Mouse (Mus musculus) liver, adult 2 months (tissue): ENCODE results near the gene Klhl23.

ENCODE experiments used
- CTCF ChIP-seq: fragments of 200-500 bp; IDR thresholded peaks from 2 replicates; pipeline ENCODE4 v1.5.1; 2011; ENCODE audit warnings: low read depth, low read length, control low read depth
- POLR2A ChIP-seq: fragments of 200-500 bp; IDR thresholded peaks from 2 replicates; pipeline ENCODE4 v1.6.1; 2011; ENCODE audit warnings: low read length, control low read depth; ENCODE audit not compliant: insufficient read depth; ENCODE audit errors: extremely low read depth

- TF ChIP-seq POLR2A: no peak
- no peak for TF ChIP-seq CTCF
Observed at GRCm38 (mm10) chr2:69826380-69826779, 4.6 kb downstream of the Klhl23 start.
